Mouse (Mus musculus): Measurements from ENCODE around the gene Pomgnt2. TPM values are rescaled to one million over a fixed set of nuclear protein-coding genes. Genes with fewer than 3 reads are reported as not detected.

Pomgnt2 gene
- total RNA-seq, 2 experiments from 2014 or later = 43.2 to 43.4 TPM

Other genes starting within 250 kb of the Pomgnt2 start
- gene Zfp651, start 237.8 kb downstream of the Pomgnt2 start, total RNA-seq (2021) = 100 to 1,000 TPM; 104 to 106 TPM
- gene Klhl40, start 219.5 kb downstream of the Pomgnt2 start, total RNA-seq (2021) = 1 to 10 TPM; 6.2 to 7.2 TPM
- 10 to 100 TPM; 15.4 to 25.0 TPM for gene Hhatl, start 204.6 kb downstream of the Pomgnt2 start, total RNA-seq (2021)
- 1 to 10 TPM; 5.1 to 6.1 TPM for gene Ccdc13, start 157.6 kb downstream of the Pomgnt2 start, total RNA-seq (2021)
- gene Higd1a, start 138.7 kb downstream of the Pomgnt2 start, total RNA-seq (2021) = 100 to 1,000 TPM in 1 of 2 experiments, 10 to 100 TPM in 1; 96.5 to 107 TPM
- gene Ackr2, start 98.8 kb downstream of the Pomgnt2 start, total RNA-seq (2021) = 1 to 10 TPM; 5.9 to 9.5 TPM
- not detected for gene Cyp8b1, start 80.8 kb downstream of the Pomgnt2 start, total RNA-seq (2021)
- 1 to 10 TPM; 5.4 to 7.5 TPM for gene Fam198a, start 46.1 kb downstream of the Pomgnt2 start, total RNA-seq (2021)
- 100 to 1,000 TPM; 120 to 122 TPM for gene Snrk, start 120.2 kb upstream of the Pomgnt2 start, total RNA-seq (2021)

All from left cerebral cortex, adult 18-20 months (tissue).